Mouse (Mus musculus) kidney, postnatal 0 days (tissue): Measurements from ENCODE around the gene Tmem132c. TPM values are rescaled to one million over a fixed set of nuclear protein-coding genes. Genes with fewer than 3 reads are reported as not detected.

Experiments used
- ATAC-seq: fragments of 200-750 bp; cut with Nextera tagmentation; replicated peaks from 2 replicates; pipeline ENCODE4 v1.8.0; 2017; ENCODE audit warnings: low read depth, moderate number of reproducible peaks, moderate TSS enrichment, moderate library complexity; ENCODE audit not compliant: low FRiP score
- DNase-seq: peaks from one replicate; pipeline ENCODE4 v3.0.0-alpha.2; 2016; ENCODE audit warnings: low spot score
- H3K27ac ChIP-seq: fragments of 300-500 bp; sonication (generic); 2 replicates; pipeline ENCODE4 v1.5.1; 2014; ENCODE audit warnings: mild to moderate bottlenecking
- H3K27me3 ChIP-seq: fragments of 300-500 bp; sonication (generic); 2 replicates; pipeline ENCODE4 v1.6.1; 2014; ENCODE audit warnings: low read length, mixed read lengths; ENCODE audit not compliant: insufficient read depth
- H3K36me3 ChIP-seq: fragments of 300-500 bp; sonication (generic); 2 replicates; pipeline ENCODE4 v1.6.1; 2014; ENCODE audit warnings: low read length, mixed read lengths; ENCODE audit not compliant: insufficient read depth
- H3K4me1 ChIP-seq: fragments of 300-500 bp; sonication (generic); replicated peaks from 2 replicates; pipeline ENCODE4 v1.6.1; 2014; ENCODE audit warnings: antibody characterized with exemption, low read length, mixed read lengths; ENCODE audit not compliant: insufficient read depth
- H3K4me2 ChIP-seq: fragments of 300-500 bp; sonication (generic); 2 replicates; pipeline ENCODE4 v1.6.1; 2014; ENCODE audit warnings: mild to moderate bottlenecking, low read length, moderate library complexity, mixed read lengths
- H3K4me3 ChIP-seq: fragments of 300-500 bp; sonication (generic); replicated peaks from 2 replicates; pipeline ENCODE4 v1.5.1; 2014; ENCODE audit warnings: low read depth, low read length
- H3K9ac ChIP-seq: fragments of 300-500 bp; sonication (generic); 2 replicates; pipeline ENCODE4 v1.6.1; 2014; ENCODE audit warnings: low read depth, low read length
- H3K9me3 ChIP-seq: fragments of 300-500 bp; sonication (generic); replicated peaks from 2 replicates; pipeline ENCODE4 v1.6.1; 2016; ENCODE audit warnings: low read length, inconsistent platforms, mixed read lengths
- CTCF ChIP-seq: IDR thresholded peaks from 2 replicates; pipeline ENCODE4 v1.5.1; 2016; ENCODE audit warnings: antibody characterized with exemption, low read depth, mild to moderate bottlenecking, moderate library complexity
- WGBS: fragments of 180-500 bp; shearing (Covaris S2); extraction: QIAGEN DNeasy Blood & Tissue Kit; methylation state at CpG from one replicate; pipeline ENCODE4 v1.1.7; 2014; 5-methylcytosine and 5-hydroxymethylcytosine counted together
- polyA plus RNA-seq: library from polyadenylated mRNA; unstranded; fragments of >200 nt; fragmentation: Nextera tagmentation; extraction: Ambion mirVana; gene quantifications from 2 replicates; pipeline ENCODE4 v1.2.1, GENCODE M21; 2015

Tmem132c gene
- polyA plus RNA-seq, 1 experiment from 2014 or later, result 0.75 TPM

DNA sequence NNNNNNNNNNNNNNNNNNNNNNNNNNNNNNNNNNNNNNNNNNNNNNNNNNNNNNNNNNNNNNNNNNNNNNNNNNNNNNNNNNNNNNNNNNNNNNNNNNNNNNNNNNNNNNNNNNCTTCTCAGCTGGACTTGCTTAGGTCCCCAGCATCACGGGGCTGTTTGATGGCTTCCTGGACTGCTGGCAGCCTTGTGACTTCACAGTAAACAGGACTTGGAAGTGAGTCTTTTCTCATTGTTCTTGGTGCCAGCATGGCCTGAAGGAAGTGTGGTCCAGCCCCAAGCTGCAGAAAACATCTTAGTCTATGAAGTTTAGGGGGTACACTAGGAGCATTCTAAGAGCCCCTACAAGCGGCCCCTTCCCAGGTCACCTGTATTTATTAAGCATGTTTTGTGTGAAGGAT, 83.0 kb downstream of the Tmem132c start:
- H3K9ac ChIP-seq, result no peak overlapping the region
- no peak overlapping the region for H3K4me2 ChIP-seq
- H3K36me3 ChIP-seq, result no peaks in the 10 kb centered on the region
- no peaks in the 10 kb centered on the region for H3K9me3 ChIP-seq
- no peak for TF ChIP-seq CTCF
- H3K4me3 ChIP-seq, result no peak overlapping the region
- H3K27ac ChIP-seq, result no peak overlapping the region
- 43% methylated on average over 2 of the region's 2 CpGs for WGBS
- no peaks in the 10 kb centered on the region for H3K4me1 ChIP-seq
- no peak for DNase-seq
- no peak for ATAC-seq
- no peaks in the 10 kb centered on the region for H3K27me3 ChIP-seq

DNA sequence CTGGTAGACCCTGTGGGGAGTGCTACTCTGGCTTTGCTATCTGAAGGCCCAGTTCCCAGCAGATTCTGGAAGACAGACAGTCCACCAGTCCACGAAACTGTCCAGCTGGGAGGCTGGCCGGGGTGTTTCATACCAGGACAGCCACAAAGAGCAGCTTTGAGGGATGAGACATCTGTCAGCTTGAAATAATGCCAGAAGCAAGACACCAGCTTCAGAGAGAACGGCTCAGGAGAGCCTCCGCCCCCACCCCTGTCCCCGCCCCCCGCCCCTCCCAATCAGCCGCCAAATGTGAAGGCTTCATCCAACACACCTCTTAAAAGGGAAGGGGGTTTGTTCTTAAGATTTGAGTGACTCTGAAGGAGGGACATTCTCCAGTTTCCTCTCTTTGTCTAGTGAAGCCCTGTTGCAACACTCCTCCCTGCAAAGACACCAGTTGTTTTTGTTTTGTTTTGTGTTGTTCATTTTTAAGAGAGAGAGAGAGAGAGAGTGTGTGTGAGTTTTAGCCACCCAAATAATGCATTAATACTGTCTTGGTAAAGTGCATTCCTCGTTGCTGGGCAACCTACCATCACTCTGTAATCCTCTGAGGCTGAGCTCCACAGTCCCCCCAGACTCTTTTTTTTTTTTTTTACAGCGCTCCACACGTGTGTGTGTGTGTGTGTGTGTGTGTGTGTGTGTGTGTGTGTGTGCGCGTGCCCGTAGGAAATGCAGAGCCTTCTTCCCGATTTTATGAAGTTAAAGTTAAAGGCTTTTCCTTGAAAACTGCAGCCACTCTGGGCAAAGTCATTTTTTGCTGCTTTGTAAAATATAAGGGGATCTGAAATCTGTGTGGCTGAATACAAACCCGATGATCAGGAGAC, 94.7 kb downstream of the Tmem132c start:
- Histone ChIP-seq H3K27ac (no peak overlapping the region), H3K9me3 (no peaks in the 10 kb centered on the region), H3K4me1 (no peaks in the 10 kb centered on the region), H3K4me2 (peak overlapping the region; percentile 15; the same call in 1 of the 2 replicates), H3K9ac (no peak overlapping the region), H3K36me3 (no peaks in the 10 kb centered on the region), H3K27me3 (no peaks in the 10 kb centered on the region), H3K4me3 (no peak overlapping the region)
- no peak for TF ChIP-seq CTCF
- no peak for ATAC-seq
- WGBS, result 11% methylated on average over 15 of the region's 15 CpGs
- DNase-seq, result peak; percentile 50

DNA sequence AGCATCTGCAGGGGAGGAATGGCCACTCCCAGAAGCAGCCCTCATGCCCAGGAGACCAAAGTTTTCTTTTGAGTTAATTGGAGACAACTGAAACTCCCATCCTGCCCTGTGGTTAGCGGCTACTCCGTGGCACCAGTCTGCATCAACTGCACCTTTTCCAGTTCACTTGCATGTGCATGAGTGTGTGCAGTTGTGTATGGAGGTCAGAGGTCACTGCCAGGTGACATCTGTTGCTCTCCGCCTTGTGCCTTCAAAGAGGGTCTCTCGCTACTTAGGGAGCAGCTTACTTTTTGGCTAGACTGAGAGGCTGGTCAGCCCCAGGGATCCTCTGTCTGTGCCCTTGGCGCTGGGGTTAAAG, 95.3 kb downstream of the Tmem132c start:
- Histone ChIP-seq H3K27me3 (no peaks in the 10 kb centered on the region), H3K4me3 (no peak overlapping the region), H3K27ac (no peak overlapping the region), H3K4me2 (no peak overlapping the region), H3K9me3 (no peaks in the 10 kb centered on the region), H3K9ac (no peak overlapping the region), H3K4me1 (no peaks in the 10 kb centered on the region), H3K36me3 (no peaks in the 10 kb centered on the region)
- ATAC-seq, result no peak
- WGBS, result 18% methylated on average over 5 of the region's 5 CpGs
- no peak for TF ChIP-seq CTCF
- DNase-seq, result no peak

DNA sequence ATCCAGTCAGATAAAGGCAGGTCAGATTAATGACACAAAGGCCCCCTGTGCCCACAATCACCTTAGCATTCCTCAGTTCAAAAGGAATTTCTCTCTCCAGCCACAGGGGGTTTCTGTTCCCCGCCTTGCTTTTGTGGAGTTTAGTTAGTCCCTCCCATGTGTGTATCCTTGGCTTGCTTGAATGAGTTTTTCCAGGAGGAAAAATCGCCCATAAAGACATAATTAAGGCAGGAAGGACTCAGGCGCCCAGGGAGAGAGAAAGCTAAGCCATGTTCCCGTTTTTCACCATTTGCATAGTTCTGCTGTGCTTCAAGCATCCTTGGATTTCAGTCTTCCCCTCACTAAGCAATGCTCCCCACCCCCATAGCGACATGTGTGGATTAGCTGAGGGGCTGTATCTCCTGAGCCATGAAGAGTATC, 97.4 kb downstream of the Tmem132c start:
- Histone ChIP-seq H3K9ac (no peak overlapping the region), H3K9me3 (no peaks in the 10 kb centered on the region), H3K27ac (no peak overlapping the region), H3K36me3 (no peaks in the 10 kb centered on the region), H3K27me3 (no peaks in the 10 kb centered on the region), H3K4me1 (no peaks in the 10 kb centered on the region), H3K4me2 (no peak overlapping the region), H3K4me3 (no peak overlapping the region)
- WGBS, result 12% methylated on average over 5 of the region's 5 CpGs
- ATAC-seq (no peak), DNase-seq (peak; percentile 16)
- no peak for TF ChIP-seq CTCF

DNA sequence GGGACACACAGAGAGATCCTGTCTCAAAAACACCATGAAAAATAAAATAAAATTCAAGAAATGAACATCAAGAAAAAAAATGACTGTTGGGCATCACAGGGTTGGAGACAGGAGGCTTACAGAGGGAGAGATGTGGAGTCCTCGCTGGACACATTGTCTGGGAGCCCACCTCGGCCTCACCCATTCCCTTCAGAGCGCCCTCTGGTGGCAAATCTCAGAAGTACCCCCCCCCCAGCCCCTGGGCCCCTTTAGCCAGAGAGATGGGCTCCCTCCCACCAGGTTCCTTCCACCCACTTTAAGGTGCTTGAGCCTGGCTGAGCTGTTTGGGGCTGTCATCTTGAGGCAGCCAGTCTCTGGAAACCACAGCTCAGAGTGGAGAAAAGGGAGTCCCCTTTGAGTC, 99.5 kb downstream of the Tmem132c start:
- peak; percentile 45 for TF ChIP-seq CTCF
- 34% methylated on average over 3 of the region's 3 CpGs for WGBS

DNA sequence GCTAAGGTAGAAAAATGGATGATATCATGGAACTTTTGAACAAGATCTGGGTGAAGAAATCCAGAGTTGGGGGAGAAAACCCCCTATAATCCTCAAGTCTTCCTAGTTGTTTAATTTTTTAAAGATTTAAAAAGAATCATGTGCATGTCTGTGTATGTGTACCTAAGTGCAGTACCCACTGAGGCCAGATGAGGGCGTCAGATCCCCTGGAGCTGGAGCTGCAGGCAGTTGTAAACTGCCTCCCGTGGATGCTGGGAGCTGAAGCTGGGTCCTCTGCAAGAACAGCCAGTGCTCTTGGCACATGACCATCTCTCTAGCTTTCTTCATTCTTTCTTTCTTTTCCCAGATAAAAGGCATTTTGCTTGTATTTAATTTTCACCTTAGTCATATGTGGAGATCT, 103.1 kb downstream of the Tmem132c start:
- no peak for TF ChIP-seq CTCF
- Histone ChIP-seq H3K4me2 (no peak overlapping the region), H3K4me1 (no peaks in the 10 kb centered on the region), H3K27ac (no peak overlapping the region), H3K9ac (no peak overlapping the region), H3K4me3 (no peak overlapping the region), H3K9me3 (no peaks in the 10 kb centered on the region), H3K36me3 (no peaks in the 10 kb centered on the region), H3K27me3 (no peaks in the 10 kb centered on the region)
- DNase-seq (no peak), ATAC-seq (no peak)
- 50% methylated on average over 2 of the region's 2 CpGs for WGBS

More for the DNA sequence above, 99.5 kb downstream of the Tmem132c start:
- H3K4me2 ChIP-seq, result no peak overlapping the region
- H3K4me1 ChIP-seq, result no peaks in the 10 kb centered on the region
- no peaks in the 10 kb centered on the region for H3K36me3 ChIP-seq
- ATAC-seq, result no peak
- no peak overlapping the region for H3K27ac ChIP-seq
- no peak for DNase-seq
- no peak overlapping the region for H3K9ac ChIP-seq
- H3K27me3 ChIP-seq, result no peaks in the 10 kb centered on the region
- no peak overlapping the region for H3K4me3 ChIP-seq
- H3K9me3 ChIP-seq, result no peaks in the 10 kb centered on the region
